Mouse (Mus musculus) forebrain, embryonic 14.5 days (tissue): ENCODE measurements at regions not wholly inside any gene's neighbourhood (a gene's known extent, or its start where the extent isn't known, plus 50 kb on each side); places are given as distances from the start of the nearest gene placed in this dataset.

Source experiments
- ATAC-seq: fragments of 200-750 bp; cut with Nextera tagmentation; 2 replicates; pipeline ENCODE4 v1.8.0; 2017; ENCODE audit warnings: mild to moderate bottlenecking, moderate library complexity
- DNase-seq: peaks from one replicate; pipeline ENCODE4 v3.0.0-alpha.2; 2015; ENCODE audit warnings: low spot score
- H3K27ac ChIP-seq: fragments of 300-500 bp; sonication (generic); 2 replicates; pipeline ENCODE4 v1.5.1; 2014; ENCODE audit warnings: low read depth, mild to moderate bottlenecking, control low read depth, low read length, moderate library complexity
- H3K27me3 ChIP-seq: fragments of 300-500 bp; sonication (generic); replicated peaks from 2 replicates; pipeline ENCODE4 v1.6.1; 2014; ENCODE audit warnings: low read length, control low read depth, mixed read lengths; ENCODE audit not compliant: control insufficient read depth, insufficient read depth
- H3K36me3 ChIP-seq: fragments of 300-500 bp; sonication (generic); 2 replicates; pipeline ENCODE4 v1.6.1; 2014; ENCODE audit warnings: low read length, control low read depth; ENCODE audit not compliant: control insufficient read depth, insufficient read depth
- H3K4me1 ChIP-seq: fragments of 300-500 bp; sonication (generic); 2 replicates; pipeline ENCODE4 v1.6.1; 2014; ENCODE audit warnings: antibody characterized with exemption, low read length, control low read depth; ENCODE audit not compliant: control insufficient read depth, insufficient read depth
- H3K4me2 ChIP-seq: fragments of 300-500 bp; sonication (generic); 2 replicates; pipeline ENCODE4 v1.6.1; 2014; ENCODE audit warnings: mild to moderate bottlenecking, control low read depth, low read length
- H3K4me3 ChIP-seq: fragments of 300-500 bp; sonication (generic); 2 replicates; pipeline ENCODE4 v1.5.1; 2014; ENCODE audit warnings: low read depth, low read length, control low read depth
- H3K9ac ChIP-seq: fragments of 300-500 bp; sonication (generic); 2 replicates; pipeline ENCODE4 v1.6.1; 2014; ENCODE audit warnings: mild to moderate bottlenecking, low read length, control low read depth, moderate library complexity
- H3K9me3 ChIP-seq: fragments of 300-500 bp; sonication (generic); replicated peaks from 2 replicates; pipeline ENCODE4 v1.6.1; 2016; ENCODE audit warnings: low read length, control low read depth, mixed read lengths; ENCODE audit not compliant: control insufficient read depth
- WGBS: fragments of 180-500 bp; shearing (Covaris S2); extraction: QIAGEN DNeasy Blood & Tissue Kit; methylation state at CpG from one replicate; pipeline ENCODE4 v1.1.7; 2014; 5-methylcytosine and 5-hydroxymethylcytosine counted together

- no peak overlapping the region for H3K9ac ChIP-seq
- H3K27me3 ChIP-seq, result no peaks in the 10 kb centered on the region
- no peaks in the 10 kb centered on the region for H3K4me1 ChIP-seq
- no peaks in the 10 kb centered on the region for H3K36me3 ChIP-seq
- H3K27ac ChIP-seq, result no peak overlapping the region
- no peaks in the 10 kb centered on the region for H3K9me3 ChIP-seq
- DNase-seq (no peak), ATAC-seq (no peak)
- H3K4me2 ChIP-seq, result no peak overlapping the region
- no peak overlapping the region for H3K4me3 ChIP-seq
- WGBS, result 92% methylated on average over 4 of the region's 4 CpGs
These were observed 248.9 kb upstream of the Pex5l start for GRCm38 (mm10) chr3:33391765-33392540.

DNA sequence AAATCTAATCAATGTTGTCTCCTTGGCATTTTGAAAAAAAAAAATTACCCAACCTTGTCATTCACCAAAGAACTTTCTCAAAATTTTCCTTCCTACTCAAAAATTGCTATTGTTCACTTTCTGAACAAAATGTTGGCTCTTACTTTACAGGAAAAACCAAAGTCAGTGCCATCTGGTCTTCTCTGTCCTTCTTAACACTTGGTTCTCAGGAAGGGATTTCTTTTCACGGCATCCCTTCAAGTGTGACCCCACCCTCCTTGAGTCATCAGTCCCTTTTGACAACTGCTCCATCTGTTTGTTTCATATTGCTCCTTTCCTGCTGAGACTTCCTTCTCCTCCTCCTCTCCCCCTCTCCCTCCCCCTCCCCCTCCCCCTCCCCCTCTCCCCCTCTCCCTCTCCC, 245.1 kb upstream of the Pex5l start:
- WGBS, result 58% methylated on average over 1 of the region's 1 CpGs
- no peak overlapping the region for H3K4me2 ChIP-seq
- no peaks in the 10 kb centered on the region for H3K36me3 ChIP-seq
- no peaks in the 10 kb centered on the region for H3K9me3 ChIP-seq
- DNase-seq (no peak), ATAC-seq (no peak)
- no peak overlapping the region for H3K4me3 ChIP-seq
- no peak overlapping the region for H3K27ac ChIP-seq
- no peak overlapping the region for H3K9ac ChIP-seq
- no peaks in the 10 kb centered on the region for H3K4me1 ChIP-seq
- H3K27me3 ChIP-seq, result no peaks in the 10 kb centered on the region

DNA sequence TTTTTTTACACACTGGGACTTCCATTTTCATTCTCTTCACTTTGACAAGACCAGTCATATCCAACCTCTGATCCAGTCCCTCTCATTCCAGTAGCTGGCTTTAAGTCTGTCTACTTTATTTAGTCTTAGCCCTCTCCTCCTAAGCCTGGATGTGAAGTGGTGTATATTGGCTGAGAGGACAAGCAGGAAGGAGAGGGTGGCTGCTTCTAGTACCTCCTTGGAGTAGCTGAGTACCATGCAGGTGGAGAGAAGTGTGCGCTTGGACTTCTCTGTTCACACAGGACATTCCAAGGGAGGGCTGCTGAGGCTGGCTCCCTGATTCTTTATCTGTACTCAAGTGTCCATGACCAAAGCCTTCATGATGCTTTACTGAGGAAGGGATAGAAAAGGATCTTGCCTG, 240.6 kb upstream of the Pex5l start:
- DNase-seq, result no peak
- no peak overlapping the region for H3K4me2 ChIP-seq
- WGBS, result 83% methylated on average over 1 of the region's 1 CpGs
- no peaks in the 10 kb centered on the region for H3K27me3 ChIP-seq
- H3K27ac ChIP-seq, result no peak overlapping the region
- no peak overlapping the region for H3K9ac ChIP-seq
- no peaks in the 10 kb centered on the region for H3K4me1 ChIP-seq
- ATAC-seq, result no peak
- no peak overlapping the region for H3K4me3 ChIP-seq
- H3K9me3 ChIP-seq, result no peaks in the 10 kb centered on the region
- no peaks in the 10 kb centered on the region for H3K36me3 ChIP-seq

DNA sequence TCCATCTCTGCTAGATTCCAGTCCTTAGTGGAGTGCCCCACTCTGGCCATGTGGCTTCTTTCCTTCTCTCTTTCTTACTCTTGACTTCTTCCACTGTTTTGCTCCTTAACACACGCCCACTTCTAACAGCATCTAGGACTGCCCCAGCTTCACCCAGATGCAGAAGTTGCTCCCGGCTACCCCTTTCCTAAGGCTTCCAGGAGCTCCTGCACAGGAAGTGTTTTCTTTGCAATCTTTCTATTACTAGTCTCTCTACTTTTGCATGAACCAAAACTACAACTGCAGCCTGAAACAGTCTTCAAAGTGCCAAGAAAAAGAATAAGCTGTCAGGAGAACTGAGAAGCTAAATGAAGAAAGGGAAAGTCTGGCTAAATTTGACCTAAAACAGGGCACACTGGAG, 236.6 kb upstream of the Pex5l start:
- no peak overlapping the region for H3K4me3 ChIP-seq
- ATAC-seq, result no peak
- no peak overlapping the region for H3K27ac ChIP-seq
- no peaks in the 10 kb centered on the region for H3K4me1 ChIP-seq
- H3K27me3 ChIP-seq, result no peaks in the 10 kb centered on the region
- no peak overlapping the region for H3K9ac ChIP-seq
- no peak for DNase-seq
- H3K4me2 ChIP-seq, result no peak overlapping the region
- H3K9me3 ChIP-seq, result no peaks in the 10 kb centered on the region
- no peaks in the 10 kb centered on the region for H3K36me3 ChIP-seq
- WGBS, result 84% methylated on average over 2 of the region's 2 CpGs

- Histone ChIP-seq H3K4me3 (no peak overlapping the region), H3K36me3 (no peaks in the 10 kb centered on the region), H3K9me3 (no peaks in the 10 kb centered on the region), H3K27me3 (no peaks in the 10 kb centered on the region), H3K27ac (no peak overlapping the region), H3K4me1 (no peaks in the 10 kb centered on the region), H3K9ac (no peak overlapping the region), H3K4me2 (no peak overlapping the region)
- ATAC-seq (no peak), DNase-seq (peak; percentile 8)
- WGBS, result 12% methylated on average over 3 of the region's 3 CpGs
These were observed 232.1 kb upstream of the Pex5l start for GRCm38 (mm10) chr3:33375161-33375560.

- Histone ChIP-seq H3K4me2 (no peak overlapping the region), H3K27ac (no peak overlapping the region), H3K4me1 (no peaks in the 10 kb centered on the region), H3K9me3 (no peaks in the 10 kb centered on the region), H3K36me3 (no peaks in the 10 kb centered on the region), H3K9ac (no peak overlapping the region), H3K4me3 (no peak overlapping the region), H3K27me3 (no peaks in the 10 kb centered on the region)
- DNase-seq (no peak), ATAC-seq (no peak)
- WGBS, result 56% methylated on average over 1 of the region's 1 CpGs
These were observed 229.8 kb upstream of the Pex5l start for GRCm38 (mm10) chr3:33372806-33373205.

- no peaks in the 10 kb centered on the region for H3K4me1 ChIP-seq
These were observed 220.5 kb upstream of the Pex5l start for GRCm38 (mm10) chr3:33363521-33363920.

GRCm38 (mm10) chr3:33360030-33360429, 217.0 kb upstream of the Pex5l start:
- H3K4me2 ChIP-seq, result no peak overlapping the region
- H3K4me3 ChIP-seq, result no peak overlapping the region
- no peak overlapping the region for H3K27ac ChIP-seq
- ATAC-seq (no peak), DNase-seq (no peak)
- H3K4me1 ChIP-seq, result no peaks in the 10 kb centered on the region
- H3K9me3 ChIP-seq, result no peaks in the 10 kb centered on the region
- H3K27me3 ChIP-seq, result no peaks in the 10 kb centered on the region
- no peak overlapping the region for H3K9ac ChIP-seq
- 94% methylated on average over 2 of the region's 2 CpGs for WGBS
- H3K36me3 ChIP-seq, result no peaks in the 10 kb centered on the region

More at GRCm38 (mm10) chr3:33363521-33363920, 220.5 kb upstream of the Pex5l start:
- no peak overlapping the region for H3K4me2 ChIP-seq
- H3K36me3 ChIP-seq, result no peaks in the 10 kb centered on the region
- H3K27ac ChIP-seq, result no peak overlapping the region
- no peak for ATAC-seq
- H3K9ac ChIP-seq, result no peak overlapping the region
- WGBS, result 94% methylated on average over 1 of the region's 1 CpGs
- H3K9me3 ChIP-seq, result no peaks in the 10 kb centered on the region
- H3K27me3 ChIP-seq, result no peaks in the 10 kb centered on the region
- no peak for DNase-seq
- no peak overlapping the region for H3K4me3 ChIP-seq

- Histone ChIP-seq H3K4me1 (no peaks in the 10 kb centered on the region), H3K27ac (no peak overlapping the region), H3K9me3 (no peaks in the 10 kb centered on the region), H3K9ac (no peak overlapping the region), H3K4me2 (no peak overlapping the region), H3K27me3 (no peaks in the 10 kb centered on the region), H3K36me3 (no peaks in the 10 kb centered on the region), H3K4me3 (no peak overlapping the region)
- WGBS, result 92% methylated on average over 2 of the region's 2 CpGs
- DNase-seq (no peak), ATAC-seq (no peak)
These were observed 210.8 kb upstream of the Pex5l start for GRCm38 (mm10) chr3:33353860-33354259.
